Mouse (Mus musculus): ENCODE data around the gene Mettl15. TPM values are rescaled to one million over a fixed set of nuclear protein-coding genes. Genes with fewer than 3 reads are reported as not detected.
"Not testable (repeated sequence)": the region's sequence is repeated elsewhere in the genome, so short reads cannot be mapped to it uniquely, and the experiment has no call there.

Gene Mettl15
- polyA plus RNA-seq, 1 experiment, result 4.7 TPM

GRCm38 (mm10) chr2:109262779-109263178, 17.8 kb downstream of the Mettl15 start:
- 98% methylated on average over 1 of the region's 1 CpGs for WGBS
- H3K36me3 ChIP-seq (ENCODE audit: control insufficient read depth, insufficient read depth, low read length), result no peaks in the 10 kb centered on the region
- no peak overlapping the region for H3K27ac ChIP-seq (ENCODE audit: control insufficient read depth, insufficient read depth, low read length)
- no peaks in the 10 kb centered on the region for H3K27me3 ChIP-seq (ENCODE audit: control insufficient read depth, insufficient read depth, low read length)
- H3K4me1 ChIP-seq (replicated peaks; ENCODE audit: control insufficient read depth, insufficient read depth, low read length), result no peaks in the 10 kb centered on the region
- DNase-seq, result no peak
- TF ChIP-seq CTCF (IDR thresholded peaks at IDR 0.05; ENCODE audit: borderline replicate concordance, control insufficient read depth, extremely low read depth, insufficient read depth, low read length, poor library complexity), result no peak
- TF ChIP-seq POLR2A (IDR thresholded peaks at IDR 0.05; ENCODE audit: control insufficient read depth, extremely low read depth, insufficient read depth, low read length, poor library complexity), result no peak
- H3K4me3 ChIP-seq (ENCODE audit: control insufficient read depth, insufficient read depth, low read length), result no peak overlapping the region

GRCm38 (mm10) chr2:109241947-109242346, 38.6 kb downstream of the Mettl15 start:
- Histone ChIP-seq H3K36me3 (ENCODE audit: control insufficient read depth, insufficient read depth, low read length) (no peaks in the 10 kb centered on the region), H3K4me3 (ENCODE audit: control insufficient read depth, insufficient read depth, low read length) (no peak overlapping the region), H3K27me3 (ENCODE audit: control insufficient read depth, insufficient read depth, low read length) (no peaks in the 10 kb centered on the region), H3K27ac (ENCODE audit: control insufficient read depth, insufficient read depth, low read length) (no peak overlapping the region), H3K4me1 (replicated peaks; ENCODE audit: control insufficient read depth, insufficient read depth, low read length) (no peaks in the 10 kb centered on the region)
- 95% methylated on average over 3 of the region's 3 CpGs for WGBS
- no peak for DNase-seq
- TF ChIP-seq POLR2A (IDR thresholded peaks at IDR 0.05; ENCODE audit: control insufficient read depth, extremely low read depth, insufficient read depth, low read length, poor library complexity) (no peak), CTCF (IDR thresholded peaks at IDR 0.05; ENCODE audit: borderline replicate concordance, control insufficient read depth, extremely low read depth, insufficient read depth, low read length, poor library complexity) (no peak)

GRCm38 (mm10) chr2:109235741-109236140, 44.8 kb downstream of the Mettl15 start:
- no peak overlapping the region for H3K27ac ChIP-seq (ENCODE audit: control insufficient read depth, insufficient read depth, low read length)
- DNase-seq, result no peak
- H3K4me3 ChIP-seq (ENCODE audit: control insufficient read depth, insufficient read depth, low read length), result no peak overlapping the region
- WGBS, result 95% methylated on average over 1 of the region's 1 CpGs
- TF ChIP-seq CTCF (IDR thresholded peaks at IDR 0.05; ENCODE audit: borderline replicate concordance, control insufficient read depth, extremely low read depth, insufficient read depth, low read length, poor library complexity), result no peak
- no peak for TF ChIP-seq POLR2A (IDR thresholded peaks at IDR 0.05; ENCODE audit: control insufficient read depth, extremely low read depth, insufficient read depth, low read length, poor library complexity)
- H3K27me3 ChIP-seq (ENCODE audit: control insufficient read depth, insufficient read depth, low read length), result no peaks in the 10 kb centered on the region
- H3K36me3 ChIP-seq (ENCODE audit: control insufficient read depth, insufficient read depth, low read length), result no peaks in the 10 kb centered on the region
- H3K4me1 ChIP-seq (replicated peaks; ENCODE audit: control insufficient read depth, insufficient read depth, low read length), result no peaks in the 10 kb centered on the region

GRCm38 (mm10) chr2:109233876-109234275, 46.7 kb downstream of the Mettl15 start:
- no peaks in the 10 kb centered on the region for H3K27me3 ChIP-seq (ENCODE audit: control insufficient read depth, insufficient read depth, low read length)
- TF ChIP-seq CTCF (IDR thresholded peaks at IDR 0.05; ENCODE audit: borderline replicate concordance, control insufficient read depth, extremely low read depth, insufficient read depth, low read length, poor library complexity) (no peak), POLR2A (IDR thresholded peaks at IDR 0.05; ENCODE audit: control insufficient read depth, extremely low read depth, insufficient read depth, low read length, poor library complexity) (no peak)
- H3K36me3 ChIP-seq (ENCODE audit: control insufficient read depth, insufficient read depth, low read length), result no peaks in the 10 kb centered on the region
- no peaks in the 10 kb centered on the region for H3K4me1 ChIP-seq (replicated peaks; ENCODE audit: control insufficient read depth, insufficient read depth, low read length)
- no peak for DNase-seq
- WGBS, result 92% methylated on average over 4 of the region's 4 CpGs
- no peak overlapping the region for H3K27ac ChIP-seq (ENCODE audit: control insufficient read depth, insufficient read depth, low read length)
- no peak overlapping the region for H3K4me3 ChIP-seq (ENCODE audit: control insufficient read depth, insufficient read depth, low read length)

- no peak for DNase-seq
- Histone ChIP-seq H3K4me1 (replicated peaks; ENCODE audit: control insufficient read depth, insufficient read depth, low read length) (no peaks in the 10 kb centered on the region), H3K4me3 (ENCODE audit: control insufficient read depth, insufficient read depth, low read length) (no peak overlapping the region), H3K27me3 (ENCODE audit: control insufficient read depth, insufficient read depth, low read length) (no peaks in the 10 kb centered on the region), H3K36me3 (ENCODE audit: control insufficient read depth, insufficient read depth, low read length) (no peaks in the 10 kb centered on the region), H3K27ac (ENCODE audit: control insufficient read depth, insufficient read depth, low read length) (no peak overlapping the region)
- no peak for TF ChIP-seq POLR2A (IDR thresholded peaks at IDR 0.05; ENCODE audit: control insufficient read depth, extremely low read depth, insufficient read depth, low read length, poor library complexity)
- no peak for TF ChIP-seq CTCF (IDR thresholded peaks at IDR 0.05; ENCODE audit: borderline replicate concordance, control insufficient read depth, extremely low read depth, insufficient read depth, low read length, poor library complexity)
Measured at GRCm38 (mm10) chr2:109230443-109230842, 50.1 kb downstream of the Mettl15 start.

- TF ChIP-seq CTCF (IDR thresholded peaks at IDR 0.05; ENCODE audit: borderline replicate concordance, control insufficient read depth, extremely low read depth, insufficient read depth, low read length, poor library complexity), result no peak
- no peak for TF ChIP-seq POLR2A (IDR thresholded peaks at IDR 0.05; ENCODE audit: control insufficient read depth, extremely low read depth, insufficient read depth, low read length, poor library complexity)
- DNase-seq, result no peak
- Histone ChIP-seq H3K27me3 (ENCODE audit: control insufficient read depth, insufficient read depth, low read length) (no peaks in the 10 kb centered on the region), H3K4me1 (replicated peaks; ENCODE audit: control insufficient read depth, insufficient read depth, low read length) (no peaks in the 10 kb centered on the region), H3K27ac (ENCODE audit: control insufficient read depth, insufficient read depth, low read length) (no peak overlapping the region), H3K36me3 (ENCODE audit: control insufficient read depth, insufficient read depth, low read length) (no peaks in the 10 kb centered on the region), H3K4me3 (ENCODE audit: control insufficient read depth, insufficient read depth, low read length) (no peak overlapping the region)
- 94% methylated on average over 3 of the region's 3 CpGs for WGBS
Measured at GRCm38 (mm10) chr2:109227196-109227595, 53.4 kb downstream of the Mettl15 start.

GRCm38 (mm10) chr2:109221470-109221869, 59.1 kb downstream of the Mettl15 start:
- H3K27me3 ChIP-seq (ENCODE audit: control insufficient read depth, insufficient read depth, low read length), result no peaks in the 10 kb centered on the region
- H3K36me3 ChIP-seq (ENCODE audit: control insufficient read depth, insufficient read depth, low read length), result no peaks in the 10 kb centered on the region
- no peak overlapping the region for H3K27ac ChIP-seq (ENCODE audit: control insufficient read depth, insufficient read depth, low read length)
- H3K4me3 ChIP-seq (ENCODE audit: control insufficient read depth, insufficient read depth, low read length), result no peak overlapping the region
- no peaks in the 10 kb centered on the region for H3K4me1 ChIP-seq (replicated peaks; ENCODE audit: control insufficient read depth, insufficient read depth, low read length)
- DNase-seq, result no peak
- no peak for TF ChIP-seq CTCF (IDR thresholded peaks at IDR 0.05; ENCODE audit: borderline replicate concordance, control insufficient read depth, extremely low read depth, insufficient read depth, low read length, poor library complexity)
- TF ChIP-seq POLR2A (IDR thresholded peaks at IDR 0.05; ENCODE audit: control insufficient read depth, extremely low read depth, insufficient read depth, low read length, poor library complexity), result no peak
- 91% methylated on average over 2 of the region's 2 CpGs for WGBS

- H3K27me3 ChIP-seq (ENCODE audit: control insufficient read depth, insufficient read depth, low read length); H3K4me3 ChIP-seq (ENCODE audit: control insufficient read depth, insufficient read depth, low read length); DNase-seq; H3K4me1 ChIP-seq (replicated peaks; ENCODE audit: control insufficient read depth, insufficient read depth, low read length); H3K27ac ChIP-seq (ENCODE audit: control insufficient read depth, insufficient read depth, low read length); H3K36me3 ChIP-seq (ENCODE audit: control insufficient read depth, insufficient read depth, low read length): not testable (repeated sequence)
- WGBS, result 99% methylated on average over 2 of the region's 2 CpGs
Measured at GRCm38 (mm10) chr2:109216678-109217077, 63.9 kb downstream of the Mettl15 start.

- not testable (repeated sequence) for H3K27ac ChIP-seq (ENCODE audit: control insufficient read depth, insufficient read depth, low read length); H3K27me3 ChIP-seq (ENCODE audit: control insufficient read depth, insufficient read depth, low read length); H3K36me3 ChIP-seq (ENCODE audit: control insufficient read depth, insufficient read depth, low read length); H3K4me3 ChIP-seq (ENCODE audit: control insufficient read depth, insufficient read depth, low read length); H3K4me1 ChIP-seq (replicated peaks; ENCODE audit: control insufficient read depth, insufficient read depth, low read length); DNase-seq
- 100% methylated on average over 1 of the region's 1 CpGs for WGBS
Measured at GRCm38 (mm10) chr2:109210641-109211040, 69.9 kb downstream of the Mettl15 start.
